In genomic region chr5:64240941-64241682, GRCm38 (mm10) we compare ENCODE assay signal across 10 mouse cellular contexts.
DNase-seq lines count a peak whose midpoint lies in the region; ATAC-seq and TF ChIP-seq lines count a peak whose summit lies in the region.
"Had no signal": no experiment of that assay in that cellular context is flagged by ENCODE, and none has a peak within 500 bp of the region (broad histone marks: within the 10 kb centered on the region; RNA-seq: fewer than 3 reads in every experiment).

No protein-coding gene starts in this region.

- no peaks in the 10 kb centered on the region for H3K36me3 ChIP-seq in forebrain, embryonic 11.5 days (ENCODE audit: control insufficient read depth, insufficient read depth, low read length)
- H3K36me3 ChIP-seq in forebrain, embryonic 15.5 days, result no peaks in the 10 kb centered on the region
- no peaks in the 10 kb centered on the region for H3K36me3 ChIP-seq in lung, postnatal 0 days (ENCODE audit: insufficient read depth, low read length)
- H3K36me3 ChIP-seq in heart, embryonic 16.5 days (ENCODE audit: control insufficient read depth, insufficient read depth), result no peaks in the 10 kb centered on the region
- no peaks in the 10 kb centered on the region for H3K36me3 ChIP-seq in small intestine, adult 2 months (ENCODE audit: control insufficient read depth, insufficient read depth, low read length)

- DNase-seq in forebrain, embryonic 11.5 days (ENCODE audit: low spot score), result peak; percentile 41
- DNase-seq in lung, postnatal 0 days (ENCODE audit: low spot score), result peak; percentile 41
- DNase-seq in lung, adult 18-20 months, result no peak
- DNase-seq in frontal cortex, postnatal 14 days (ENCODE audit: low spot score in 2 of 2), result no peak
- no peak for DNase-seq in left cerebral cortex, adult 11 months (ENCODE audit: low spot score)
- DNase-seq: thymus, adult 2 months had no signal

- no peaks in the 10 kb centered on the region for H3K9me3 ChIP-seq in forebrain, embryonic 11.5 days (ENCODE audit: control insufficient read depth, low read length)
- H3K9me3 ChIP-seq in forebrain, embryonic 15.5 days, result no peaks in the 10 kb centered on the region
- no peaks in the 10 kb centered on the region for H3K9me3 ChIP-seq in lung, postnatal 0 days (ENCODE audit: low read length)
- H3K9me3 ChIP-seq in heart, embryonic 16.5 days (replicated peaks; ENCODE audit: control insufficient read depth, low read length), result no peaks in the 10 kb centered on the region

- no peak for TF ChIP-seq POLR2A in small intestine, adult 2 months (IDR thresholded peaks at IDR 0.05; ENCODE audit: low read depth, low read length)

- no peak overlapping the region for H3K4me3 ChIP-seq in forebrain, embryonic 11.5 days (ENCODE audit: low read depth, low read length)
- no peak overlapping the region for H3K4me3 ChIP-seq in forebrain, embryonic 15.5 days
- no peak overlapping the region for H3K4me3 ChIP-seq in lung, postnatal 0 days (ENCODE audit: low read depth, low read length)
- H3K4me3 ChIP-seq in heart, embryonic 16.5 days (ENCODE audit: low read length), result no peak overlapping the region
- no peak overlapping the region for H3K4me3 ChIP-seq in small intestine, adult 2 months (ENCODE audit: low read depth, low read length)

- no peak overlapping the region for H3K27ac ChIP-seq in forebrain, embryonic 11.5 days (ENCODE audit: low read depth, low read length)
- H3K27ac ChIP-seq in forebrain, embryonic 15.5 days (replicated peaks), result no peak overlapping the region
- 0 out of 2 replicates have a peak overlapping the region, but pooled peaks have one; percentile 43 for H3K27ac ChIP-seq in lung, postnatal 0 days (ENCODE audit: low read length)
- peak overlapping the region; percentile 34 for H3K27ac ChIP-seq in heart, embryonic 16.5 days (ENCODE audit: low read length)
- peak overlapping the region; percentile 50 for H3K27ac ChIP-seq in small intestine, adult 2 months (ENCODE audit: insufficient read depth, low read depth, low read length)

- no peaks in the 10 kb centered on the region for H3K27me3 ChIP-seq in forebrain, embryonic 11.5 days (ENCODE audit: control insufficient read depth, insufficient read depth, low read length)
- no peaks in the 10 kb centered on the region for H3K27me3 ChIP-seq in forebrain, embryonic 15.5 days
- no peaks in the 10 kb centered on the region for H3K27me3 ChIP-seq in lung, postnatal 0 days (replicated peaks; ENCODE audit: insufficient read depth, low read length)
- H3K27me3 ChIP-seq in heart, embryonic 16.5 days (ENCODE audit: control insufficient read depth, insufficient read depth, low read length), result no peaks in the 10 kb centered on the region
- H3K27me3 ChIP-seq in small intestine, adult 2 months (ENCODE audit: control insufficient read depth, insufficient read depth, low read length), result no peaks in the 10 kb centered on the region

- no peak overlapping the region for H3K9ac ChIP-seq in forebrain, embryonic 11.5 days (ENCODE audit: low read length)
- no peak overlapping the region for H3K9ac ChIP-seq in forebrain, embryonic 15.5 days (replicated peaks)
- no peak overlapping the region for H3K9ac ChIP-seq in lung, postnatal 0 days (replicated peaks; ENCODE audit: low read depth)
- no peak overlapping the region for H3K9ac ChIP-seq in heart, embryonic 16.5 days (ENCODE audit: low read length)

- TF ChIP-seq CTCF in lung, postnatal 0 days (IDR thresholded peaks at IDR 0.05), result no peak
- TF ChIP-seq CTCF in small intestine, adult 2 months (IDR thresholded peaks at IDR 0.05; ENCODE audit: extremely low read depth, insufficient read length, insufficient replicate concordance, low read depth, low read length), result no peak

- ATAC-seq in forebrain, embryonic 11.5 days (replicated peaks; ENCODE audit: low FRiP score), result no peak
- no peak for ATAC-seq in forebrain, embryonic 15.5 days (replicated peaks)
- no peak for ATAC-seq in lung, postnatal 0 days
- peak; percentile 29 for ATAC-seq in heart, embryonic 16.5 days (replicated peaks; ENCODE audit: extremely low read depth, insufficient read depth, low FRiP score)
- ATAC-seq: CD4-positive, CD25-positive, alpha-beta regulatory T cell, adult 4 months had no signal

- no peak for TF ChIP-seq EP300 in lung, postnatal 0 days (IDR thresholded peaks at IDR 0.05)

- peaks cover 6% of the 10 kb centered on the region; the same call in 1 of the 2 replicates for H3K4me1 ChIP-seq in forebrain, embryonic 11.5 days (replicated peaks; ENCODE audit: control insufficient read depth, insufficient read depth, low read length)
- peaks cover 3% of the 10 kb centered on the region; the same call in 1 of the 2 replicates for H3K4me1 ChIP-seq in forebrain, embryonic 15.5 days
- H3K4me1 ChIP-seq in lung, postnatal 0 days (ENCODE audit: insufficient read depth, low read depth, low read length), result peaks cover 16% of the 10 kb centered on the region; the same call in 1 of the 2 replicates
- H3K4me1 ChIP-seq in heart, embryonic 16.5 days (ENCODE audit: control insufficient read depth, insufficient read depth, low read length), result peaks cover 70% of the 10 kb centered on the region
- peaks cover 49% of the 10 kb centered on the region for H3K4me1 ChIP-seq in small intestine, adult 2 months (ENCODE audit: control insufficient read depth, insufficient read depth, insufficient read length, low read length)

- 84% methylated on average over 13 of the region's 13 CpGs for WGBS in forebrain, embryonic 11.5 days
- 87% methylated on average over 13 of the region's 13 CpGs for WGBS in forebrain, embryonic 15.5 days
- WGBS in lung, postnatal 0 days, result 42% methylated on average over 13 of the region's 13 CpGs
- WGBS in heart, embryonic 16.5 days, result 27% methylated on average over 13 of the region's 13 CpGs
- WGBS in small intestine, adult 2 months, result 66% methylated on average over 13 of the region's 13 CpGs

- no peak overlapping the region for H3K4me2 ChIP-seq in forebrain, embryonic 11.5 days (ENCODE audit: low read depth, low read length, severe bottlenecking)
- H3K4me2 ChIP-seq in forebrain, embryonic 15.5 days (replicated peaks), result no peak overlapping the region
- 0 out of 2 replicates have a peak overlapping the region, but pooled peaks have one; percentile 5 for H3K4me2 ChIP-seq in lung, postnatal 0 days (replicated peaks; ENCODE audit: low read depth, low read length)
- H3K4me2 ChIP-seq in heart, embryonic 16.5 days (ENCODE audit: low read depth, low read length), result no peak overlapping the region

Comparison
In these comparisons a context has a peak if more than half of its experiments do, and no peak if none do; other contexts are left out.
1. DNase-seq: peak in forebrain, embryonic 11.5 days (single experiment) and lung, postnatal 0 days (single experiment); none in lung, adult 18-20 months (0 of 2), frontal cortex, postnatal 14 days (0 of 2) and left cerebral cortex, adult 11 months (single experiment).
2. H3K27ac ChIP-seq: peak in lung, postnatal 0 days (single experiment), heart, embryonic 16.5 days (single experiment) and small intestine, adult 2 months (single experiment); none in forebrain, embryonic 11.5 days (single experiment) and forebrain, embryonic 15.5 days (single experiment).